In the genomic region with DNA sequence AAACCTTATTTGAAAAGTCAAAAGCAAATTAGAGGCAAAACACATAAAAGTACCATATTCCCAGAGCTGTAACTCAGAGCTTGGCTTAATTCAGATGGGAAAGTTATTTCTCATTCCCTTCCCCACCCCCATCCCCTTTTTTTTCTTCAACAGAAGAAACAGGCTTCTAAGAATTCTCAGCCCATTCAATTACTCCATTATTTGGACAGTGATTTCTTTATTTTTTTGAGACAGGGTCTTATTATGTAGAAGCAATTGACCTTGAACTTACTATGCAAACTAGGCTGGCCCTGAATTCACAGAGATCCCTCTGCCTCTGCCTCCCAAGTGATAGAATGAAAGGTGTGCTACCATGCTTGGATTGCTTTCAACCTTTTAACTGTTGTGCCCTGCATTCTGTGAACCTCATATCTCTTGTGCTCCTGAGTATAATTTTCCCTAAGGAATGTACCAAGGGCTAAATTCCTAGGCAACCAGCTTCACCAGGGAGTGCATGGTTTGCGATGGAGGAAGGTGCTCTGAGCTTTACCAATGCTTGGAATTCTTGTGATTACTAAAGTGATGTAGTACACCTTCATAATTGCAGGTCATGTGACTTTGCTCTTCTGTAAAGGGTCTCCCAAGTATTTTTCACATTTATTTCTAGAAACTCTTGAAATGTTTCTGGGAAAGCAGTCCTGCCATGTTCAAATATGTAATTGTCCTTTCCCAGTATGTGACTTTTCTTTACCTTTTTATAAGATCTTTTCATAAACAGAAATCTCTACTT, we compare ENCODE assay signal across 21 mouse cellular contexts.
"Had no signal": no experiment of that assay in that cellular context is flagged by ENCODE, and none has a peak within 500 bp of the region (broad histone marks: within the 10 kb centered on the region; RNA-seq: fewer than 3 reads in every experiment).

No protein-coding gene starts in this region.

- H3K4me2 ChIP-seq: limb, embryonic 12.5 days; limb, embryonic 15.5 days; liver, embryonic 11.5 days; midbrain, embryonic 12.5 days; midbrain, embryonic 15.5 days; neural tube, embryonic 13.5 days; stomach, embryonic 15.5 days had no signal

- H3K27me3 ChIP-seq: limb, embryonic 12.5 days; limb, embryonic 15.5 days; midbrain, embryonic 12.5 days; midbrain, embryonic 15.5 days; neural tube, embryonic 13.5 days; stomach, embryonic 15.5 days had no signal

- H3K36me3 ChIP-seq: limb, embryonic 15.5 days; midbrain, embryonic 15.5 days; stomach, embryonic 15.5 days had no signal

- DNase-seq: kidney, adult 2 months; kidney, postnatal 36 days; layer of hippocampus, postnatal 36 days; left cerebral cortex, postnatal 4 days; liver, postnatal 0 days; lung, postnatal 10 days; retina, postnatal 1 day; right cerebral cortex, postnatal 25 days; spleen, adult 18-20 months; thymus, postnatal 25 days had no signal

- H3K27ac ChIP-seq: kidney, postnatal 0 days; limb, embryonic 12.5 days; limb, embryonic 15.5 days; liver, embryonic 14.5 days; midbrain, embryonic 12.5 days; midbrain, embryonic 15.5 days; neural tube, embryonic 13.5 days; stomach, embryonic 15.5 days had no signal

- H3K9ac ChIP-seq: limb, embryonic 12.5 days; limb, embryonic 15.5 days; liver, embryonic 14.5 days; liver, postnatal 0 days; midbrain, embryonic 12.5 days; midbrain, embryonic 15.5 days; neural tube, embryonic 13.5 days; stomach, embryonic 15.5 days had no signal

- H3K4me3 ChIP-seq: limb, embryonic 12.5 days; limb, embryonic 15.5 days; midbrain, embryonic 12.5 days; midbrain, embryonic 15.5 days; myocyte; neural tube, embryonic 13.5 days; stomach, embryonic 15.5 days had no signal

- H3K9me3 ChIP-seq: limb, embryonic 12.5 days; limb, embryonic 15.5 days; midbrain, embryonic 12.5 days; midbrain, embryonic 15.5 days; neural tube, embryonic 13.5 days; stomach, embryonic 15.5 days had no signal

- H3K4me1 ChIP-seq: limb, embryonic 12.5 days; limb, embryonic 15.5 days; midbrain, embryonic 12.5 days; midbrain, embryonic 15.5 days; neural tube, embryonic 13.5 days; stomach, embryonic 15.5 days had no signal

- ATAC-seq: intestine, postnatal 0 days; liver, postnatal 0 days; midbrain, embryonic 15.5 days had no signal
